Mouse (Mus musculus) ES-E14 (cell line): ENCODE data around the gene Kat5. TPM values are rescaled to one million over a fixed set of nuclear protein-coding genes. Genes with fewer than 3 reads are reported as not detected.

Source experiments
- DNase-seq: peaks from one replicate; pipeline ENCODE4 v3.0.0-alpha.2; 2013; ENCODE audit warnings: low read depth, low spot score
- H3K27ac ChIP-seq: 2 replicates; pipeline ENCODE4 v1.5.1; 2012; ENCODE audit warnings: low read depth, mild to moderate bottlenecking, low read length, moderate library complexity, mixed read lengths; ENCODE audit not compliant: poor library complexity, insufficient read depth, severe bottlenecking
- H3K36me3 ChIP-seq: 2 replicates; pipeline ENCODE4 v1.6.1; 2012; ENCODE audit warnings: mild to moderate bottlenecking, low read length, moderate library complexity, mixed read lengths; ENCODE audit not compliant: control insufficient read depth, poor library complexity, insufficient read depth, severe bottlenecking
- H3K4me1 ChIP-seq, 2 experiments: fragments of 150-350 bp in 1 of 2; sonication (generic) in 1 of 2; 2 replicates each; pipeline ENCODE4 v1.6.1; 2012; ENCODE audit warnings: low read length in 2 of 2, mild to moderate bottlenecking in 1 of 2, mixed read lengths in 1 of 2; ENCODE audit not compliant: control insufficient read depth in 2 of 2, insufficient read depth in 2 of 2, poor library complexity in 1 of 2
- H3K4me3 ChIP-seq, 2 experiments: fragments of 150-350 bp in 1 of 2; sonication (generic) in 1 of 2; 2 replicates each; pipeline ENCODE4 v1.5.1; 2012; ENCODE audit warnings: low read length in 2 of 2, low read depth in 1 of 2, mild to moderate bottlenecking in 1 of 2, mixed read lengths in 1 of 2; ENCODE audit not compliant: insufficient read depth in 1 of 2, poor library complexity in 1 of 2, severe bottlenecking in 1 of 2
- H3K9ac ChIP-seq: 2 replicates; pipeline ENCODE4 v1.6.1; 2012; ENCODE audit warnings: low read depth, mild to moderate bottlenecking, low read length, mixed read lengths; ENCODE audit not compliant: poor library complexity, insufficient read depth, severe bottlenecking
- H3K9me3 ChIP-seq: fragments of 150-350 bp; sonication (generic); 2 replicates; pipeline ENCODE4 v1.6.1; 2012; ENCODE audit warnings: low read depth, mild to moderate bottlenecking, low read length; ENCODE audit not compliant: control insufficient read depth, insufficient read depth
- CHD2 ChIP-seq: IDR thresholded peaks from 2 replicates; pipeline ENCODE4 v1.6.1; 2014; ENCODE audit warnings: mild to moderate bottlenecking, low read depth, low read length, inconsistent platforms
- HCFC1 ChIP-seq: IDR thresholded peaks from 2 replicates; pipeline ENCODE4 v1.6.1; 2012; ENCODE audit warnings: low read length, inconsistent platforms, borderline replicate concordance; ENCODE audit not compliant: insufficient read depth
- MAFK ChIP-seq: IDR thresholded peaks from 2 replicates; pipeline ENCODE4 v1.6.1; 2014; ENCODE audit warnings: mild to moderate bottlenecking, low read depth, low read length, inconsistent platforms; ENCODE audit not compliant: insufficient read depth
- ZC3H11A ChIP-seq: IDR thresholded peaks from 2 replicates; pipeline ENCODE4 v1.6.1; 2012; ENCODE audit warnings: low read depth, mild to moderate bottlenecking, inconsistent platforms, low read length, borderline replicate concordance
- ZNF384 ChIP-seq: IDR thresholded peaks from 2 replicates; pipeline ENCODE4 v1.6.1; 2012; ENCODE audit warnings: low read depth, low read length, inconsistent platforms
- in situ Hi-C, 2 experiments: fragments of 600-800 bp; cut with MboI; formaldehyde crosslinking; loops; one replicate each; pipeline ENCODE4 v1.15.1; 2025; ENCODE audit warnings: low sequenced_read_pairs in 2 of 2, inconsistent platforms in 1 of 2; ENCODE audit not compliant: unreplicated experiment in 2 of 2
- total RNA-seq: library from RNA; depleted of rRNA; stranded (reverse); fragments of 300-350 nt; gene quantifications from 2 replicates; pipeline ENCODE4 v1.2.3, GENCODE M21; 2012

The Kat5 gene
- total RNA-seq, 1 experiment, result 52.2 TPM

- in situ Hi-C loops, result no loop called here
- H3K4me1 ChIP-seq, result peaks cover 1 to 16% of the 10 kb centered on the region in 2 experiments; a peak in 2 of 4 replicates
- peaks cover 58% of the 10 kb centered on the region for H3K36me3 ChIP-seq
- TF ChIP-seq CHD2, result no peak
- TF ChIP-seq ZC3H11A, result no peak
- TF ChIP-seq MAFK, result no peak
- no peak for TF ChIP-seq HCFC1
- no peak for TF ChIP-seq ZNF384
- no peak for DNase-seq
- no peak overlapping the region for H3K27ac ChIP-seq
- no peak overlapping the region for H3K4me3 ChIP-seq
- no peak overlapping the region for H3K9ac ChIP-seq
- no peaks in the 10 kb centered on the region for H3K9me3 ChIP-seq
These were observed 2.2 kb downstream of the Kat5 start for GRCm38 (mm10) chr19:5607705-5608410.

GRCm38 (mm10) chr19:5606196-5606595 lies 3.8 kb downstream of the Kat5 start:
- DNase-seq, result no peak
- no peak overlapping the region for H3K9ac ChIP-seq
- H3K36me3 ChIP-seq, result peaks cover 58% of the 10 kb centered on the region
- H3K4me3 ChIP-seq, result no peak overlapping the region
- no peaks in the 10 kb centered on the region for H3K9me3 ChIP-seq
- TF ChIP-seq ZNF384, result no peak
- no peak for TF ChIP-seq CHD2
- no peak for TF ChIP-seq MAFK
- TF ChIP-seq HCFC1, result no peak
- no peak for TF ChIP-seq ZC3H11A
- in situ Hi-C loops, result no loop called here
- H3K27ac ChIP-seq, result no peak overlapping the region
- H3K4me1 ChIP-seq, result peaks cover 1 to 14% of the 10 kb centered on the region in 2 experiments; a peak in 3 of 4 replicates

- H3K4me1 ChIP-seq, result peaks cover 0 to 10% of the 10 kb centered on the region in 2 experiments; a peak in 3 of 4 replicates
- no peak overlapping the region for H3K4me3 ChIP-seq
- H3K9ac ChIP-seq, result no peak overlapping the region
- no peak for DNase-seq
- H3K9me3 ChIP-seq, result no peaks in the 10 kb centered on the region
- peaks cover 58% of the 10 kb centered on the region for H3K36me3 ChIP-seq
- TF ChIP-seq MAFK (no peak), ZNF384 (no peak), CHD2 (no peak), ZC3H11A (no peak), HCFC1 (no peak)
- no peak overlapping the region for H3K27ac ChIP-seq
- in situ Hi-C loops, result no loop called here
These were observed 4.9 kb downstream of the Kat5 start for GRCm38 (mm10) chr19:5605126-5605525.

- in situ Hi-C loops, result no loop called here
- Histone ChIP-seq H3K4me3 (no peak overlapping the region), H3K36me3 (peaks cover 54% of the 10 kb centered on the region), H3K4me1 (peaks cover 0 to 5% of the 10 kb centered on the region in 2 experiments; a peak in 3 of 4 replicates), H3K9me3 (no peaks in the 10 kb centered on the region), H3K9ac (no peak overlapping the region), H3K27ac (no peak overlapping the region)
- no peak for TF ChIP-seq ZNF384
- no peak for TF ChIP-seq MAFK
- TF ChIP-seq HCFC1, result no peak
- no peak for TF ChIP-seq CHD2
- no peak for TF ChIP-seq ZC3H11A
- DNase-seq, result no peak
These were observed 6.4 kb downstream of the Kat5 start for GRCm38 (mm10) chr19:5603664-5604063.
